Mouse (Mus musculus) ES-Bruce4 (cell line): Measurements from ENCODE around the gene Atg7. TPM values are rescaled to one million over a fixed set of nuclear protein-coding genes. Genes with fewer than 3 reads are reported as not detected.

Experiments used
- H3K27ac ChIP-seq: 2 replicates; pipeline ENCODE4 v1.5.1; 2012; ENCODE audit warnings: low read length, inconsistent platforms; ENCODE audit not compliant: insufficient read depth
- H3K27me3 ChIP-seq: 2 replicates; pipeline ENCODE4 v1.6.1; 2012; ENCODE audit warnings: mild to moderate bottlenecking, low read length, inconsistent platforms; ENCODE audit not compliant: control insufficient read depth, poor library complexity, insufficient read depth, severe bottlenecking
- H3K36me3 ChIP-seq: 2 replicates; pipeline ENCODE4 v1.6.1; 2012; ENCODE audit warnings: inconsistent platforms, mild to moderate bottlenecking, low read length, moderate library complexity; ENCODE audit not compliant: control insufficient read depth, poor library complexity, insufficient read depth, severe bottlenecking
- H3K4me1 ChIP-seq: one replicate; pipeline ENCODE4 v1.8.1; 2011; ENCODE audit warnings: low read length; ENCODE audit not compliant: control insufficient read depth, insufficient read depth
- H3K4me3 ChIP-seq: 2 replicates; pipeline ENCODE4 v1.5.1; 2011; ENCODE audit warnings: low read depth, mild to moderate bottlenecking, low read length
- H3K9ac ChIP-seq: 2 replicates; pipeline ENCODE4 v1.6.1; 2012; ENCODE audit warnings: low read depth, mild to moderate bottlenecking, inconsistent platforms; ENCODE audit not compliant: poor library complexity, severe bottlenecking
- H3K9me3 ChIP-seq: replicated peaks from 2 replicates; pipeline ENCODE4 v1.6.1; 2012; ENCODE audit warnings: mild to moderate bottlenecking, low read length, inconsistent platforms; ENCODE audit not compliant: control insufficient read depth, poor library complexity, insufficient read depth, severe bottlenecking
- CTCF ChIP-seq: IDR thresholded peaks from one replicate; pipeline ENCODE4 v1.8.1; 2011; ENCODE audit warnings: low read depth, low read length
- EP300 ChIP-seq: IDR thresholded peaks from 2 replicates; pipeline ENCODE4 v1.6.1; 2011; ENCODE audit warnings: low read depth, low read length; ENCODE audit not compliant: insufficient read depth
- POLR2A ChIP-seq: IDR thresholded peaks from one replicate; pipeline ENCODE4 v1.8.1; 2011; ENCODE audit warnings: low read length; ENCODE audit not compliant: insufficient read depth
- polyA plus RNA-seq: library from polyadenylated mRNA; stranded (reverse); fragments of >200 nt; gene quantifications from 2 replicates; pipeline ENCODE4 v1.2.4, GENCODE M21; 2011; ENCODE audit warnings: low read depth; ENCODE audit not compliant: missing spikeins, insufficient read depth, insufficient read length

Atg7 gene
- polyA plus RNA-seq, 1 experiment = 18.0 TPM

- no peaks in the 10 kb centered on the region for H3K4me1 ChIP-seq
- no peak overlapping the region for H3K4me3 ChIP-seq
- H3K27ac ChIP-seq = no peak overlapping the region
- no peaks in the 10 kb centered on the region for H3K27me3 ChIP-seq
- H3K9me3 ChIP-seq = no peaks in the 10 kb centered on the region
- H3K36me3 ChIP-seq = no peaks in the 10 kb centered on the region
- TF ChIP-seq POLR2A (no peak), EP300 (no peak), CTCF (no peak)
- H3K9ac ChIP-seq = no peak overlapping the region
Measured at GRCm38 (mm10) chr6:114659992-114660800, 17.3 kb downstream of the Atg7 start.

GRCm38 (mm10) chr6:114663707-114664106 lies 20.8 kb downstream of the Atg7 start:
- no peaks in the 10 kb centered on the region for H3K27me3 ChIP-seq
- no peaks in the 10 kb centered on the region for H3K36me3 ChIP-seq
- no peak for TF ChIP-seq POLR2A
- no peak for TF ChIP-seq CTCF
- no peak for TF ChIP-seq EP300
- H3K27ac ChIP-seq = no peak overlapping the region
- no peak overlapping the region for H3K4me3 ChIP-seq
- no peak overlapping the region for H3K9ac ChIP-seq
- no peaks in the 10 kb centered on the region for H3K9me3 ChIP-seq
- H3K4me1 ChIP-seq = no peaks in the 10 kb centered on the region

GRCm38 (mm10) chr6:114664716-114665115 lies 21.8 kb downstream of the Atg7 start:
- no peaks in the 10 kb centered on the region for H3K27me3 ChIP-seq
- TF ChIP-seq CTCF (no peak), EP300 (no peak), POLR2A (no peak)
- H3K36me3 ChIP-seq = no peaks in the 10 kb centered on the region

DNA sequence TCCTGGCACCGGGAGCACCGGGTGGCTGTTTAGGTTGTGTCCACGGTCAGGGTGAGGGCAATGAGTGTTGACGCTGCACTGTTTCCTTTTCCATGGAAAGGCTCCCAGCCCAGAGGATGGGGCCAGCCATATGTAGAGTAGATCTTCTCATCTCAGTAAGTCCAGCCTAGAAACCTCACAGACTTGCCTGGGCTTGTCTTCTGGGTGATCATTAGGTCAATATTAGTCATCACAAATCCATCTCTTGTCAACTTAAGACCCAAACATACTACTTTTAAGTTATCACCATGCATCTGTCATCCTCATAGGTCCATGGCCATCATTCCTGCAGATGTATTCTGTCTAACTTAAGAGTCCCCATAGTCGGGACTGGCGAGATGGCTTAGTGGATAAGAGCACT lies 24.6 kb downstream of the Atg7 start:
- Histone ChIP-seq H3K4me1 (no peaks in the 10 kb centered on the region), H3K9me3 (no peaks in the 10 kb centered on the region)
- TF ChIP-seq POLR2A = no peak
- TF ChIP-seq EP300 = no peak
- no peak for TF ChIP-seq CTCF

More at GRCm38 (mm10) chr6:114664716-114665115, 21.8 kb downstream of the Atg7 start:
- H3K4me1 ChIP-seq = no peaks in the 10 kb centered on the region
- no peak overlapping the region for H3K4me3 ChIP-seq
- H3K27ac ChIP-seq = no peak overlapping the region
- H3K9ac ChIP-seq = no peak overlapping the region
- H3K9me3 ChIP-seq = no peaks in the 10 kb centered on the region

DNA sequence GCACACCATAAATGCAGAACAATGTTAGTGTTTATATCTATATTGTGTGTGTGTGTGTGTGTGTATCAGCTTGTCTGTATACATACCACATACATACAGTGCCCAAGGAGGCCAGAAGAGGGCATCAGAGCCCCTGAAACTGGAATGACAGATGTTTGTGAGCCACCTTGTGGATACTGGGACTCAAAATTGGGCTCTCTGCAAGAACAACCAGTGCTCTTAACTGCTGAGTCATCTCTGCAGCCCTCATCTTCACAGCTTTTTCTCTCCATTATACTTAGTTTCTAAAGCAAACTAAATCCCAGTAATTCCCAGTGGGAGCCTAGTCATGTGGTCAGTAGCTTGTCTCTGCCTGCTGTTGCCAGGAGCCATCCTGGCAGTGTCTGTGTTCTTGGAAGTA lies 31.9 kb downstream of the Atg7 start:
- H3K27ac ChIP-seq = no peak overlapping the region
- H3K4me1 ChIP-seq = no peaks in the 10 kb centered on the region
- H3K36me3 ChIP-seq = no peaks in the 10 kb centered on the region
- no peaks in the 10 kb centered on the region; the same call in 1 of the 2 replicates for H3K9me3 ChIP-seq
- H3K27me3 ChIP-seq = no peaks in the 10 kb centered on the region
- H3K4me3 ChIP-seq = no peak overlapping the region
- H3K9ac ChIP-seq = no peak overlapping the region
- TF ChIP-seq CTCF (peak; percentile 1), POLR2A (no peak)

More for the DNA sequence above, 24.6 kb downstream of the Atg7 start:
- no peaks in the 10 kb centered on the region for H3K27me3 ChIP-seq
- H3K4me3 ChIP-seq = no peak overlapping the region
- H3K27ac ChIP-seq = no peak overlapping the region
- H3K36me3 ChIP-seq = no peaks in the 10 kb centered on the region
- H3K9ac ChIP-seq = no peak overlapping the region

DNA sequence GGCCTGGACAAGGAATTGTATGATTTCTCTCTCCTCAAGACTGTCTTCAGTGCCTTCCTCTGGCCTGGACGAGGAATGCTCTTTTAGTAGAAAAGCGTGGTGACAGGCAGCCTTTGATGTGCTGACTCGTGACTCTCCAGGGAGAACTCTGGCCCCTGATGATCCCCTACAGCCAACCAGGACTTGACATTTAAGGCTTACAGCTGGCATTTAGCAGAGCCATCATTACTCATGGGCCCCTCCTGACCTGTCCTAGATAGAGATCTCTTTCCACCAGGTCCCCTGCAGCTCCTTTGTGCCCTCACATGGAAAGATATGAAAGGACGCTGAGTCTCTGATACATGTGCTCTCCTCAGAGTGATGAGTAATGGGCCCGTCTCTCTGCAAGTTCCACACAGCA lies 33.2 kb downstream of the Atg7 start:
- Histone ChIP-seq H3K27me3 (no peaks in the 10 kb centered on the region), H3K9ac (no peak overlapping the region), H3K9me3 (no peaks in the 10 kb centered on the region; the same call in 1 of the 2 replicates), H3K4me3 (no peak overlapping the region), H3K4me1 (no peaks in the 10 kb centered on the region), H3K36me3 (no peaks in the 10 kb centered on the region), H3K27ac (no peak overlapping the region)
- no peak for TF ChIP-seq CTCF
- TF ChIP-seq EP300 = no peak
- TF ChIP-seq POLR2A = no peak
